Mouse (Mus musculus) thymus, postnatal 25 days (tissue): Measurements from ENCODE around the gene Rsrc1.
"Not testable (repeated sequence)": the region's sequence is repeated elsewhere in the genome, so short reads cannot be mapped to it uniquely, and the experiment has no call there.

Experiments used
- DNase-seq: peaks from one replicate; pipeline ENCODE4 v3.0.0; 2022

Rsrc1 gene

DNA sequence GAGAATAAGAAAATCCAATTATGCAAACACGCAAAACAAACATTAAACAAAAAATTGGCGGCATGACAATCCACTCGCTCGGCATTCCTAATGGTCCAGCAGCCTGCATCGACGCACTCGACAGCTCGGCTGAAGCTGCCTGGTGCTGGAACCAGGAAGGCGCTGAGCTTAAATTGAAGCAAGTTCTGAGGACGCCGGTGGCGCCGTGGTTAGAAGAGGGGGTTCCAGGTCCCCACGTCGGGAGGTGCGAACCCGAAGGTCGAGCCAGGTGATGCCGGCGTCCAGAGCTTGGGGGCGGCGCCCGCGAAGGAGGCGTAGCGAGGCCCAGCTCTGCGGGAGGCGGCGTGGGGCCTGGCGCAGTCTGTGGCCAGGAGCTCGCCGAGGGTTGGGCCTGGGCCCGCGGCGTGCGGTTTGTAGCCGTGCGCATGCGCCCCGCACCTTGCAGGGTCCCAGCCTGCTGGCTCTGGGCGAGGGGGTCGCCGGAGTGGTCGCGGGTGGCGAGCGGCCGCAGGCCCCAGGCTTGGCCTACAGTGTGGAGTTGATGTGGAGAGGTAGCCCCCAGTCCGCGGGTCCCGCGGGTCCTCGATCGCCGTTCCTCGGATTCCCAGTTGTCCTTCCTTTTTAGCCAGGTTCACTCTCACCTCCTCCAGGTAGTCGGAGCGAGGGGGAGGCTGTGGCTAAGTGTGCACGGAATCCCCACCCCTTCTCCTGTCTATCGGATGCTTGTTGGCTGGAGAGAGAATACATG, 4.5 kb downstream of the Rsrc1 start:
- peak; percentile 75 for DNase-seq

DNA sequence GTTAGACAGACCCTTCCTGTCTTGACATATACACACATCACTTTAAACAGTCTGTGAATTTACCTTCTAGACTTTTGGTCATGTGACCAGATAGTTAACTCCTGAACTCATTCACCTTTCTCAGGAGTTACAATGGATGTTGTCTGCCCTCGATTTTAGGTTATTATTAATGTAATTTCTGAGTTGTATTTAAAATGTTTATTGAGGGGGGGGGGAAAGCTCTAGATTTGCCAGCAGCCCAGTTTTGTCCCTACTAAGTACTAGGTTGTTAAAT, 5.0 kb downstream of the Rsrc1 start:
- DNase-seq, result no peak

GRCm38 (mm10) chr3:66996820-66997219, 15.6 kb downstream of the Rsrc1 start:
- no peak for DNase-seq

DNA sequence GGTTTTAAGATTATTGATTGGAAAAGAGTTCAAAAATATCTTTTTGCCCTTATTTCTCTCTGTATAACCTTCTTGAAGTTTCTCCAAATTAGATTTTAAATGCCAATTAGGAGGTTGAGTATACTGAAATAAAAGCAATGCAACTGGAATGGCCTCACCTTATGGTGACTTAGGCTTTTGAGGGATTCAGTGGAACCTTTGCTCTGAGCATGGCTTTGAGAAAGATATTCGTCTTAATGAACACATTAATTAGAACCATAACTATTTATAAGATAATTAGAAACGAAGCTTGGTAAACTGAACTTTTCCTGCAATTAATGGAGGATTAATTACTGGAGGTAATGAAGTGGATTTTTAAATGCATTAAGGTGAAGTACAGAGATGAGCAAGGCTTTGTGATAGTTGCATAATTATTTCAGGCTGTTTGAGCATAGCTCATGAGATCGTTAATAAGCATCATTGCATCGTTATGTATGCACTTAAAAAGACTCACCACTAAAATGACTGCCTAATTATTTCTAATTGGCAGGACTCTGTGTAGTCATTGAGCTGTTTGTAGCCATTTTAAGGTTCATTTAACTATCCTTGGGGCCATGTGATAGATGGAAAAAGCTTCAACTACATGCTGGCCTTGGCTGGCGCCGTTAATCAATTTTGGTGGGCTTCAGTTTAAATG, 55.3 kb downstream of the Rsrc1 start:
- DNase-seq, result no peak

- no peak for DNase-seq
Measured at GRCm38 (mm10) chr3:67059755-67060154, 78.6 kb downstream of the Rsrc1 start.

DNA sequence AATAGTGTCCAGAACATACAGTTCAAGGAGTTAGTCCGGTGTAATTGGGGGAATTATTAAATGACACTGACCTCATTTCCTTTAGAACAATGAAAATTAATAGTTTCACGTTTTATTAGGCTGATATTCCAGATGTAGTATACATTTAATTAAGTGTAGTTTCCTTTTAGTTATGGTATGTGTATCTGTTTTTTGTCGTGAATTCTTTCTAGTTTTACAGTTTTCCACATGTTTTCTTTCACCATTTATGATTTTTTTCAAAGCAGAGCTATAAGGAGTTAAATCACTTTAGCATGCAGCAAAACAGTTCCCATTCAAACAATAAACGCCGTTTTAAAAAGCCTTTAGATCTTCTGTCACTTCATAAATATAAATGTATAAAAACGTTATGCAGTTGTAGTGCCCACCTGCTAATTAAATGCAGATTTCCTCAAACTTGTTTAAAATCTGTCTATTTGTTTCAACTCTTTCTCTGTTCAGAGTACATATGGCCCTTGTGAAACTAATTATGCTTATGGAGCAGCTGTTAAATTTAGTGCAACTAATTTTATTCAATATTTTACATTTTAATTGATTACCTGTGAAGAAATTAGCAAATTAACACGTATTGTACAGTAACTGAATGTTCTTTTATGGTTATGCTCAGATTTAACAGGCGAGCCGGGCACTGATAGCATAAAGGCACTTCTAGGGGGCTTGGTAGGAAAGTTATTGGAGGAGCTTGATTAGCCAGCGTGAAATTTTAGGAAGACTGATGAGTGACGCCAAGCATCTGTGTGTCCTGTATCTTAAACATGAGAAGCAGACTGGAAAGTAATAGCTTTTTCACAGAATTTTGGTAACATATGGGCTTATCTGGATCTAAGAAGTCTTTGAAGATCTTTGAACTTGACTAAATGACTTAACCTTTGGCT, 89.6 kb downstream of the Rsrc1 start:
- no peak for DNase-seq

GRCm38 (mm10) chr3:67073653-67074052, 92.5 kb downstream of the Rsrc1 start:
- not testable (repeated sequence) for DNase-seq

DNA sequence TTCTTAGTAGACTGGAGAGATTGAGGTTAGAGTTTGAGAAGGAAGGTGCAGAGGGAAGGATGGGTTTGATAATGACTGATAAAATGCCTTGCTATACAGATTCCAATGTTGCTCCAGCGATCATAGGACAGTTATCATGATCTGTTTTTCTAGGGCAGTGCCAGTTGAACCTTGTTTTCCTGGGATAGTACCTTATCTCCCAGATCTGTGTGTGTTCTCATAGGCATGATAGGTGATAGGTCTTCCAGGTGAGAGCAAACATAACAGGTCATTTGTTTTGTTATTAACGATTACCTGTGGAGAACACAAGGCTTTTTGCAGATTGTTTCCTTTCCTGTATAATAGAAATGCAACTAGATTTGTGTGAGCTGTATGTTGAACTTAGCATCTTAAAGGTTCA, 94.3 kb downstream of the Rsrc1 start:
- DNase-seq, result no peak

DNA sequence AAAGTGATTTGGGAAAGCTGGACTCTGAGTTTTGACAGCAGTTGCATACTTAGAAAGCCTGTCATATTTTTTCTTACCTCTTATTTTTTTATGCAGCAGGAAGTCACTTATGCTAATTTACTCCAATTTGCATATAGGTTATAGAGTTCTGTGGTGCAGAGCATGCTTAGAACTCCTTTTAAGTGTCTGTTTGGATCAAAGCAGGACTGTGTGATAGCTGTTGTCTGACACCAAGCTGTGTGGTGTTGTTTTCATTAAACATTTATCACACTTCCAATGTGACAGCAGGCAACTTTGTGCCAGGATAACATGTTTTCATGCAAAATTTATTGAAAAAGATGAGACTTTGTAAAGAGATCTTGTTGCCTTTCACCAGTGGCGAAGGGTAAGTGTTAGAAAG, 103.6 kb downstream of the Rsrc1 start:
- DNase-seq, result no peak

DNA sequence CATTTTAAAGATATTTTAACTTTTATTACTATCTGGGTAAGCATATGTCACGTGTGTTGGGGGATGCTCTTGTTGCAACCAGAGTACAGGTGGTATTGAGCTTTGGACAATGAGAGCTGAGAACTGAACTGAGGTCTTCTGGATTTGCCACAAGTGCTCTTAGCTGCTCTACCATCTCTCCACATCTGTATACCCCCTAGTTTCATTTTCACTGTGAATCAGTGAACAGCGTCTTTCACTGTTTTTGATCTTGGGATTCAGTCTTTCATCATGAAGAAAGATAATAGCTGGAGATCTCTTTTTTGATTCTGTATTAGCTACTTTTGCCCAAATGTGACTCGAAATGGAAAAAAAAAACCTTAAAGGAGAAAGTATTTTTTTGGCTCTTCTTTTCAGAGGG, 127.2 kb downstream of the Rsrc1 start:
- DNase-seq, result no peak

GRCm38 (mm10) chr3:67116317-67116716, 135.1 kb downstream of the Rsrc1 start:
- no peak for DNase-seq

DNA sequence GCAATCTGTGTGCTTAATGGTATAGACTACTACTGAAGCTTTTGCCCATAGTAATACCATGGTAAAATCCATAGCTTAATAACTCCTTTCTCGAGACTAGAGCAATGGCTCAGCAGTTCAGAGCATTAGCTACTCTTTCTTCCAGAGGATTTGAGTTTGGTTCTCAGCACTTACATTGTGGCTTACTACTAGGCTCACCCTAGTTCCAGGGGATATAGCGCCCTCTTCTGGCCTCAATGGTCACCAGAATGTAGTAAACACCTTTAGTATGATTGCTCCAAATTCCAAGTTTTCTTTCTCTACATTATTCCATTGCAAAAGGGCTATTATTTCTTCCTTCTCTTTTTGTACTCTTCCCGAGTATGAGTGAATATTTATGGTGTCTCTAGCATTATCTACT, 151.3 kb downstream of the Rsrc1 start:
- no peak for DNase-seq

GRCm38 (mm10) chr3:67135749-67136375, 154.7 kb downstream of the Rsrc1 start:
- DNase-seq, result no peak

GRCm38 (mm10) chr3:67144952-67145351, 163.8 kb downstream of the Rsrc1 start:
- DNase-seq, result no peak

GRCm38 (mm10) chr3:67146280-67146679, 165.1 kb downstream of the Rsrc1 start:
- DNase-seq, result no peak

GRCm38 (mm10) chr3:67147246-67147645, 166.1 kb downstream of the Rsrc1 start:
- no peak for DNase-seq

DNA sequence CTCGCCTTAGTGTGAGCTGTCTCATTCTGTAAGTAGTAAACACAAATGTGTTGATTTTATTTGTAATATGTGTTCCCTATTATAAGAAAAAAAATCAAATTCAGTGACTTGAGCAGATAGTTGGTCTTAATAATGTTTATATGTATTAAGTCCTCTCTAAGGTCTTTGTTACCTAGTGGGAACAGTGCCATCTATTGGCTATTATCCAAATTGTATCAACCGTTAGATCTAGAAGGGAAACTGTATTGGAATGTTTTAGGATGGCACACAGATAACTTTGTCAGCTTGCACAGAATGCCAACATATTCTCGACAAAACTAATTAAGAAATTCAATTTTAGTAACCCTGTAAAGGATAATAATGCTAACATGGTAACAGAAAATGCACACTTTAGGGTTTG, 216.0 kb downstream of the Rsrc1 start:
- DNase-seq, result no peak

DNA sequence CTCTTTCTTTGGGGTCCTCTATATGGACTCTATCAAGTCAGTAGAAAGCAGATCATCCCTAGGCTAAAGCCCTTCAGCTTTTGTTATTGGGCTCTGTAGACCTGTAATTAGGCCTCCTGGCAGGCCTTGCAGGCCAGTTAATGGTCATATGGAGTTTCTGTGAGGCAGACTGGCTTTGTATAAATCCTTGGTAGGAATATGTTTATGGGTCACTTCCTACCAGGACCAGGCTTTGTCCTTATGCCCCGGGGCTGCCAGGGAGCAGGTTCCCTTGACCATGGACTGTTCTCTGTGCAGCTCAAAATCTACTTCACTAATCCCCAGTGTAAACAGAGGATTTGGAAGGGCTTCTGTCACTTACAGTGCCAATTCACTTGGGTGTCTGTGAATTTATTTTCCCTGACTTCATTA, 231.9 kb downstream of the Rsrc1 start:
- no peak for DNase-seq

DNA sequence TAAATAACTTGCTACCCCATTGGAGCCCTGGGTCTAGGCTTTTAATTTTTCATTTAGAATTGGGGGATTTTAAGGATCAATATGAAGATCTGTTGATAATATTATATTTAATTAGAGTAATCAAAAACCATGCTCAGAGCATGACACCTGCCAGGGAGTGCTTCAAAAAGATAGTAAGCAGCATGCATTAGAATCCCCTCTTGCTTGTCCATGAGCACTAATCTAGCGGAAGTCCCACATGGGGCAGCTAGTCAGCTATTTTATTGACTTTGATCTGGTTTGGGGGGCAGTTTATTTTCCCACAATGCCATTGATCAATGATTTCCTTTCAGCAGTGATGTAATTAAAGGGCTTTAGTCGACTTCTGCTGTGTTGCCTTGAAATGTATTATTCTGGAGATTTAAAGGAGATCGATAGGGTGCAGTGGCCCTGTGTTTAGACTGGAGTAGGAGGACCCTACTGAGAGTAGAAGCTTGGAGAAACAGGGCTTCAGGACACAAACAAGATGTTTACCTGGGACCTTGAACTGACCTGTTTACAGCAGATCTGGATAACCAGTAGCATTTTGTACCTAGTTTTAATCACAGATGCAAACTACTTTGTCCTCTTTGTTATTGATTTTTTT, 251.5 kb downstream of the Rsrc1 start:
- DNase-seq, result no peak

DNA sequence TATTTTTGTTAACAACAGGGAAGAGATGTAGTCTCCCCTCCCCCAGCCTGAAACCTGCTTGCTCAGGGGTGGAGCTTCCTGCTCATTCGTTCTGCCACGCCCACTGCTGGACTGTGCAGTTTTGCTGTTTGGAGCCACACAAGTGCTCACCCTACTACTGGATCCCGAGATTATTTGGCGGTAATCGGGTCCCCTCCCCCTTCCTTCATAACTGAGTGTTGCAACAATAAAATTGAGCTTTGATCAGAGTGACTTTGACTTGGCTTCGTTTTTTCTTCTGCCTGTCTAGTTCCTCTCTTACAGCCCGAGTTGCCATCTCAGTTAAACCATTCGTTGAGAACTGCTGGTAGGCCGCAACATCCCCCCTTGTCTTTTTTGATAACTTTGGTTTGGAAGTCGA, 261.3 kb downstream of the Rsrc1 start:
- not testable (repeated sequence) for DNase-seq

DNA sequence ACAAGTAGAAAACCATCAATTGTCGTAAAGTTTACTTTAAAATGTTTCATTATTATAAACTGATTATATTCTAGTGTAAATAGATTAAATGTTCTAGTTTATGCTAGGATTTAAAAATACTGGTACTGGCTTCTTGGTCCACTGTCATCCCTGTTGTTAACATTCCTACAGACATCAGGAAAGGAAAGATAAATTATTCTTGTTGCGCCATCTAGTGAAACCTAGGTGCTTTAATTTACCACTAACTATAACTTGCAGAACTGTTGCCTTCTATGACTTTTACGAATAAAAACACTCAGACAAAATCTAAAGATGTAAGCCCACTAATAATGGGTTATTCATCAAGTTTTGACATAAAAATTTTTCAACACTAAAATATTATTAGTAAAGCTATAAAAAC, 286.3 kb downstream of the Rsrc1 start:
- DNase-seq, result no peak

DNA sequence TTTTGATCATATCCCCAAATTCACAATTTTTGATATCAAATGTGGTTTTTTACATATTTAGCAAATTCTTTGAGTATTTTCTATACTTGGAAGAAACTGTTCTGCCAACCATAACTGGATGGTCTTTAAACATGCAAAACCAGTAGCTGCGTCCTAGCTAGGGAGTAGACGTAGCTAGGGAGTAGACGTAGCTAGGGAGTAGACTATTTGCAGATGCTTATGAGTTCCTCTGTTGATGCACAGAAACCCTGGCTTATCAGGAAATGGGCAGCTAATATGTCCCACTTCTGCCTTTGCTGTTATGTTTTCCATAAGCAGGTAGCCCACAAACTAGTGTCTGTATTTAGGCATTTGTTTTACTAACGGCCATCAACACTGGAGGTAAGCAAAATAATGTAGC, 298.6 kb downstream of the Rsrc1 start:
- DNase-seq, result no peak

- no peak for DNase-seq
Measured at GRCm38 (mm10) chr3:67280247-67280646, 299.1 kb downstream of the Rsrc1 start.
